Mouse (Mus musculus) embryo, embryonic 10.5 days (tissue): ENCODE data around the gene Plppr4.

Experiments
- DNase-seq: peaks from one replicate; pipeline ENCODE4 v3.0.0-alpha.2; 2015; ENCODE audit warnings: low spot score

Plppr4 gene

GRCm38 (mm10) chr3:117294308-117294925 lies 66.3 kb downstream of the Plppr4 start:
- DNase-seq = no peak
